Mouse (Mus musculus) megakaryocyte-erythroid progenitor cell, adult 5 weeks (primary cell): ENCODE measurements around the gene Kif1b. TPM values are rescaled to one million over a fixed set of nuclear protein-coding genes. Genes with fewer than 3 reads are reported as not detected.

Experiments used
- polyA plus RNA-seq: library from polyadenylated mRNA; stranded (reverse); fragments of >175 nt; gene quantifications from 2 replicates; pipeline ENCODE4 v1.2.3, GENCODE M21; 2012

Gene Kif1b
- 1.5 and 1.8 TPM in 2 replicates for polyA plus RNA-seq

GRCm38 (mm10) chr4:149307596-149308490 lies at the start of gene Kif1b:
Kif1b (minus strand) TSS chr4:149307693.

GRCm38 (mm10) chr4:149166215-149166946 lies 141.1 kb downstream of the Kif1b start, which contains the start of gene Pgd:
Pgd (minus strand) TSS chr4:149166771.

GRCm38 (mm10) chr4:149136982-149137770 lies 170.3 kb downstream of the Kif1b start, which contains the start of gene Cenps:
Cenps (minus strand) TSS chr4:149137629.

GRCm38 (mm10) chr4:149126663-149127062 lies 180.8 kb downstream of the Kif1b start, which contains the start of gene Cort:
Cort (minus strand) TSS chr4:149126763.

Other genes starting within 250 kb of the Kif1b start
- gene Pex14, start 207.8 kb downstream of the Kif1b start, polyA plus RNA-seq: 44.5 and 45.9 TPM in 2 replicates
- 13.7 and 14.2 TPM in 2 replicates for gene Dffa, start 203.5 kb downstream of the Kif1b start, polyA plus RNA-seq
- 1.9 and 2.0 TPM in 2 replicates for gene Cort, start 180.9 kb downstream of the Kif1b start, polyA plus RNA-seq
- gene Cenps, start 170.1 kb downstream of the Kif1b start, polyA plus RNA-seq: 29.0 and 29.7 TPM in 2 replicates
- 249 and 299 TPM in 2 replicates for gene Pgd, start 140.9 kb downstream of the Kif1b start, polyA plus RNA-seq
- 228 and 252 TPM in 2 replicates for gene Ube4b, start 119.1 kb upstream of the Kif1b start, polyA plus RNA-seq
- gene Rbp7, start 147.3 kb upstream of the Kif1b start, polyA plus RNA-seq: not detected in 2 replicates
- not detected in 2 replicates for gene Tmem274, start 169.7 kb upstream of the Kif1b start, polyA plus RNA-seq
- gene Nmnat1, start 177.5 kb upstream of the Kif1b start, polyA plus RNA-seq: 3.5 and 3.9 TPM in 2 replicates
- gene Lzic, start 177.5 kb upstream of the Kif1b start, polyA plus RNA-seq: 13.9 and 16.5 TPM in 2 replicates
- 9.0 and 11.6 TPM in 2 replicates for gene Ctnnbip1, start 210.5 kb upstream of the Kif1b start, polyA plus RNA-seq